Mouse (Mus musculus) stomach, embryonic 16.5 days (tissue): ENCODE results near the gene Exoc3l4. TPM values are rescaled to one million over a fixed set of nuclear protein-coding genes. Genes with fewer than 3 reads are reported as not detected.

ENCODE experiments used
- ATAC-seq: fragments of 200-750 bp; cut with Nextera tagmentation; 2 replicates; pipeline ENCODE4 v1.8.0; 2017; ENCODE audit warnings: moderate number of reproducible peaks, moderate TSS enrichment; ENCODE audit not compliant: insufficient read depth, low FRiP score
- H3K27ac ChIP-seq: fragments of 300-500 bp; sonication (generic); 2 replicates; pipeline ENCODE4 v1.5.1; 2014; ENCODE audit warnings: low read length
- H3K27me3 ChIP-seq: fragments of 300-500 bp; sonication (generic); 2 replicates; pipeline ENCODE4 v1.6.1; 2014; ENCODE audit warnings: low read length, control low read depth, mixed read lengths; ENCODE audit not compliant: control insufficient read depth, insufficient read depth
- H3K36me3 ChIP-seq: fragments of 300-500 bp; sonication (generic); 2 replicates; pipeline ENCODE4 v1.6.1; 2014; ENCODE audit warnings: low read length; ENCODE audit not compliant: control insufficient read depth, insufficient read depth
- H3K4me1 ChIP-seq: fragments of 300-500 bp; sonication (generic); 2 replicates; pipeline ENCODE4 v1.6.1; 2014; ENCODE audit warnings: low read length, control low read depth, mixed read lengths; ENCODE audit not compliant: control insufficient read depth, insufficient read depth
- H3K4me2 ChIP-seq: fragments of 300-500 bp; sonication (generic); 2 replicates; pipeline ENCODE4 v1.6.1; 2014; ENCODE audit warnings: low read depth, low read length, mixed read lengths
- H3K4me3 ChIP-seq: fragments of 300-500 bp; sonication (generic); replicated peaks from 2 replicates; pipeline ENCODE4 v1.5.1; 2014; ENCODE audit warnings: mild to moderate bottlenecking, low read length
- H3K9ac ChIP-seq: fragments of 300-500 bp; sonication (generic); 2 replicates; pipeline ENCODE4 v1.6.1; 2014; ENCODE audit warnings: low read length
- H3K9me3 ChIP-seq: fragments of 300-500 bp; sonication (generic); replicated peaks from 2 replicates; pipeline ENCODE4 v1.6.1; 2016; ENCODE audit warnings: low read length, control low read depth; ENCODE audit not compliant: control insufficient read depth
- WGBS: fragments of 180-500 bp; shearing (Covaris S2); extraction: QIAGEN DNeasy Blood & Tissue Kit; methylation state at CpG from one replicate; pipeline ENCODE4 v1.1.7; 2014; 5-methylcytosine and 5-hydroxymethylcytosine counted together
- polyA plus RNA-seq: library from polyadenylated mRNA; unstranded; fragments of >200 nt; fragmentation: Nextera tagmentation; extraction: Ambion mirVana; gene quantifications from 2 replicates; pipeline ENCODE4 v1.2.1, GENCODE M21; 2015

Exoc3l4 gene
- polyA plus RNA-seq, 1 experiment from 2014 or later: 9.6 TPM

GRCm38 (mm10) chr12:111443921-111444831, 27.4 kb downstream of the Exoc3l4 start:
- peak overlapping the region; percentile 46; the same call in 1 of the 2 replicates for H3K4me3 ChIP-seq
- H3K36me3 ChIP-seq: no peaks in the 10 kb centered on the region
- no peak overlapping the region for H3K27ac ChIP-seq

GRCm38 (mm10) chr12:111445161-111445889, 28.5 kb downstream of the Exoc3l4 start:
- no peaks in the 10 kb centered on the region for H3K9me3 ChIP-seq
- H3K4me1 ChIP-seq: peaks cover 34% of the 10 kb centered on the region
- no peak for ATAC-seq
- H3K4me3 ChIP-seq: peak overlapping the region; percentile 23
- no peak overlapping the region for H3K27ac ChIP-seq
- peaks cover 79% of the 10 kb centered on the region for H3K27me3 ChIP-seq
- H3K9ac ChIP-seq: peak overlapping the region; percentile 32; the same call in 1 of the 2 replicates
- 9% methylated on average over 52 of the region's 52 CpGs for WGBS
- H3K36me3 ChIP-seq: no peaks in the 10 kb centered on the region
- H3K4me2 ChIP-seq: peak overlapping the region; percentile 45

More at GRCm38 (mm10) chr12:111443921-111444831, 27.4 kb downstream of the Exoc3l4 start:
- H3K4me2 ChIP-seq: 0 out of 2 replicates have a peak overlapping the region, but pooled peaks have one; percentile 19
- H3K27me3 ChIP-seq: peaks cover 79% of the 10 kb centered on the region
- no peak for ATAC-seq
- H3K9me3 ChIP-seq: 0 out of 2 replicates have a peak, but pooled peaks cover 3% of the 10 kb centered on the region
- H3K9ac ChIP-seq: 0 out of 2 replicates have a peak overlapping the region, but pooled peaks have one; percentile 3
- peaks cover 28% of the 10 kb centered on the region for H3K4me1 ChIP-seq
- 44% methylated on average over 10 of the region's 10 CpGs for WGBS

GRCm38 (mm10) chr12:111445890-111446613, 29.2 kb downstream of the Exoc3l4 start:
- WGBS: 13% methylated on average over 27 of the region's 27 CpGs
- Histone ChIP-seq H3K4me1 (peaks cover 34% of the 10 kb centered on the region), H3K4me2 (peak overlapping the region; percentile 45), H3K9me3 (no peaks in the 10 kb centered on the region), H3K9ac (peak overlapping the region; percentile 32; the same call in 1 of the 2 replicates), H3K4me3 (peak overlapping the region; percentile 23), H3K27me3 (peaks cover 77% of the 10 kb centered on the region), H3K27ac (no peak overlapping the region), H3K36me3 (no peaks in the 10 kb centered on the region)
- ATAC-seq: no peak

- no peaks in the 10 kb centered on the region for H3K9me3 ChIP-seq
- WGBS: 52% methylated on average over 5 of the region's 5 CpGs
- H3K4me2 ChIP-seq: no peak overlapping the region
- peaks cover 33% of the 10 kb centered on the region for H3K4me1 ChIP-seq
- no peak overlapping the region for H3K4me3 ChIP-seq
- no peak for ATAC-seq
- H3K27ac ChIP-seq: no peak overlapping the region
- no peak overlapping the region for H3K9ac ChIP-seq
- H3K27me3 ChIP-seq: peaks cover 75% of the 10 kb centered on the region
- H3K36me3 ChIP-seq: no peaks in the 10 kb centered on the region
These were observed 29.9 kb downstream of the Exoc3l4 start for GRCm38 (mm10) chr12:111446745-111447144.

GRCm38 (mm10) chr12:111447350-111447749, 30.5 kb downstream of the Exoc3l4 start:
- Histone ChIP-seq H3K4me3 (no peak overlapping the region), H3K4me1 (peaks cover 28% of the 10 kb centered on the region), H3K9ac (no peak overlapping the region), H3K4me2 (no peak overlapping the region), H3K9me3 (no peaks in the 10 kb centered on the region), H3K27ac (no peak overlapping the region), H3K36me3 (no peaks in the 10 kb centered on the region), H3K27me3 (peaks cover 69% of the 10 kb centered on the region)
- no peak for ATAC-seq
- 43% methylated on average over 9 of the region's 9 CpGs for WGBS

- H3K9ac ChIP-seq: no peak overlapping the region
- no peak overlapping the region for H3K27ac ChIP-seq
- WGBS: 38% methylated on average over 22 of the region's 22 CpGs
- peaks cover 21% of the 10 kb centered on the region for H3K4me1 ChIP-seq
- no peaks in the 10 kb centered on the region for H3K36me3 ChIP-seq
- no peak overlapping the region for H3K4me2 ChIP-seq
- H3K9me3 ChIP-seq: no peaks in the 10 kb centered on the region
- H3K27me3 ChIP-seq: peaks cover 63% of the 10 kb centered on the region
- ATAC-seq: no peak
- H3K4me3 ChIP-seq: no peak overlapping the region
These were observed 31.3 kb downstream of the Exoc3l4 start for GRCm38 (mm10) chr12:111447898-111448760.

- Histone ChIP-seq H3K4me1 (peaks cover 22% of the 10 kb centered on the region), H3K27ac (no peak overlapping the region; the same call in 1 of the 2 replicates), H3K9ac (no peak overlapping the region), H3K4me3 (no peak overlapping the region), H3K4me2 (no peak overlapping the region), H3K36me3 (no peaks in the 10 kb centered on the region), H3K27me3 (peaks cover 53% of the 10 kb centered on the region), H3K9me3 (no peaks in the 10 kb centered on the region)
- no peak for ATAC-seq
- 22% methylated on average over 14 of the region's 14 CpGs for WGBS
These were observed 32.3 kb downstream of the Exoc3l4 start for GRCm38 (mm10) chr12:111448931-111449705.
